Mouse (Mus musculus) thymus, adult 2 months (tissue): ENCODE results near the gene Mrgprf. TPM values are rescaled to one million over a fixed set of nuclear protein-coding genes. Genes with fewer than 3 reads are reported as not detected.

Experiments
- DNase-seq: peaks from one replicate; pipeline ENCODE4 v3.0.0; 2021
- H3K27ac ChIP-seq: fragments of 200-500 bp; 2 replicates; pipeline ENCODE4 v1.5.1; 2012; ENCODE audit warnings: low read length, control low read depth; ENCODE audit not compliant: control insufficient read depth, insufficient read depth
- H3K27me3 ChIP-seq: fragments of 200-500 bp; 2 replicates; pipeline ENCODE4 v1.6.1; 2012; ENCODE audit warnings: mild to moderate bottlenecking, low read length, moderate library complexity, mixed read lengths; ENCODE audit not compliant: control insufficient read depth, insufficient read depth
- H3K36me3 ChIP-seq: fragments of 200-500 bp; 2 replicates; pipeline ENCODE4 v1.6.1; 2012; ENCODE audit warnings: mild to moderate bottlenecking, low read length, moderate library complexity; ENCODE audit not compliant: control insufficient read depth, insufficient read depth
- H3K4me1 ChIP-seq: fragments of 200-500 bp; replicated peaks from 2 replicates; pipeline ENCODE4 v1.6.1; 2012; ENCODE audit warnings: low read length; ENCODE audit not compliant: control insufficient read depth, insufficient read depth
- H3K4me3 ChIP-seq: fragments of 200-500 bp; 2 replicates; pipeline ENCODE4 v1.5.1; 2012; ENCODE audit warnings: mild to moderate bottlenecking, low read length, control low read depth, moderate library complexity; ENCODE audit not compliant: control insufficient read depth, insufficient read depth
- CTCF ChIP-seq: fragments of 200-500 bp; IDR thresholded peaks from 2 replicates; pipeline ENCODE4 v1.5.1; 2012; ENCODE audit warnings: mild to moderate bottlenecking, control low read depth, low read length, moderate library complexity, borderline replicate concordance; ENCODE audit not compliant: control insufficient read depth, poor library complexity, insufficient read depth; ENCODE audit errors: extremely low read depth
- POLR2A ChIP-seq: fragments of 200-500 bp; IDR thresholded peaks from 2 replicates; pipeline ENCODE4 v1.6.1; 2012; ENCODE audit warnings: mild to moderate bottlenecking, low read length, control low read depth, moderate library complexity; ENCODE audit not compliant: control insufficient read depth, poor library complexity, insufficient read depth; ENCODE audit errors: extremely low read depth
- WGBS: fragments of 180-500 bp; shearing (Covaris S2); methylation state at CpG from one replicate; pipeline ENCODE4 v1.1.7; 2018; 5-methylcytosine and 5-hydroxymethylcytosine counted together
- polyA plus RNA-seq: library from polyadenylated mRNA; depleted of rRNA; stranded (reverse); fragments of >200 nt; gene quantifications from 2 replicates; pipeline ENCODE4 v1.2.3, GENCODE M21; 2012

The Mrgprf gene
- polyA plus RNA-seq, 1 experiment = 6.5 TPM

DNA sequence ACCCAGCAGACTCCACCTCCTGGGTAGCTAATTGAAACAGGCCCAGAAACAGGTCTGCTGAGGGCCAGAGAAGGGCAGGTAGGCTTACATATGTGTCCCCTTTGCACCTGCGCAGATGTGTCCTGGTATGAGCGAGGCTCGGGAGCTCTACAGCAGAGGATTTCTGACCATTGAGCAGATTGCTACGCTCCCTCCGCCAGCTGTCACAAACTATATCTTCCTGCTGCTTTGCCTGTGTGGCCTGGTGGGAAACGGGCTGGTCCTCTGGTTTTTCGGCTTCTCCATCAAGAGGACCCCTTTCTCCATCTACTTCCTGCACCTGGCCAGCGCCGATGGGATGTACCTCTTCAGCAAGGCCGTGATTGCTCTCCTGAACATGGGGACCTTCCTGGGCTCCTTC is 7.0 kb downstream of the Mrgprf start:
- H3K4me1 ChIP-seq = no peaks in the 10 kb centered on the region
- no peak overlapping the region for H3K4me3 ChIP-seq
- TF ChIP-seq CTCF (no peak), POLR2A (no peak)
- H3K36me3 ChIP-seq = no peaks in the 10 kb centered on the region
- 93% methylated on average over 10 of the region's 10 CpGs for WGBS
- no peaks in the 10 kb centered on the region for H3K27me3 ChIP-seq
- no peak for DNase-seq
- no peak overlapping the region for H3K27ac ChIP-seq

DNA sequence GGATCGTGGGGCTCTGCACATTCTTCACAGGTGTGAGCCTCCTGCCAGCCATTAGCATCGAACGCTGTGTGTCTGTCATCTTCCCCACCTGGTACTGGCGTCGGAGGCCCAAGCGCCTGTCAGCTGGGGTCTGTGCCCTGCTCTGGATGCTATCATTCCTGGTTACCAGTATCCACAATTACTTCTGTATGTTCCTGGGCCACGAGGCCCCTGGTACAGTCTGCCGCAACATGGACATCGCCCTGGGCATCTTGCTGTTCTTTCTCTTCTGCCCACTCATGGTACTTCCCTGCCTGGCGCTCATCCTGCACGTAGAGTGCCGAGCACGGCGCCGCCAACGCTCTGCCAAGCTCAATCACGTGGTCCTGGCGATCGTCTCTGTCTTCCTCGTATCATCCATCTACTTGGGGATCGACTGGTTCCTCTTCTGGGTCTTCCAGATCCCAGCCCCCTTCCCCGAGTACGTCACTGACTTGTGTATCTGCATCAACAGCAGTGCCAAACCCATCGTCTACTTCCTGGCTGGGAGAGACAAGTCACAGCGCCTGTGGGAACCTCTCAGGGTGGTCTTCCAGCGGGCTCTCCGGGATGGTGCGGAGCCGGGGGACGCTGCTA is 7.5 kb downstream of the Mrgprf start:
- 80% methylated on average over 30 of the region's 30 CpGs for WGBS
- TF ChIP-seq POLR2A (no peak), CTCF (no peak)
- no peaks in the 10 kb centered on the region for H3K4me1 ChIP-seq
- H3K4me3 ChIP-seq = no peak overlapping the region
- no peak overlapping the region for H3K27ac ChIP-seq
- no peak for DNase-seq
- no peaks in the 10 kb centered on the region for H3K27me3 ChIP-seq
- H3K36me3 ChIP-seq = no peaks in the 10 kb centered on the region

DNA sequence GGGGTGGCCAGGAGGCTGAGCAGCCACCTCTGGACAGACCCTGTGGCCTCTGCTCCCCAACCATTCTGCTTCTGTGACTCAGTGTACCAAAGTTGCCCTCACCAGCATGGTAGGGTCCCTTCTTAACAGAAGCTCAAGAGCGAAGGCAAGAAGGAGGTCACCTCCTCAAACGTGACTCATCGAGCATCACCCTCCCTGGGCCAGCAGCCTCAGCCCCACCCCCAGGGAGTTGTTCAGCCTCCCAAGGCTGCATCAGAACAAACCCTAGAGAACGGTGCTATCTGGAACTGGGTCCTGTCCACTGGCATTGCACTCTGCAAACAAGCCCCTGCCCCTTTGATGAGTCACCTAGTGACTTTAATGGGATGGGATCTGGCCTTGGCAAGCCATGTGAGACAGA is 8.2 kb downstream of the Mrgprf start:
- DNase-seq = no peak
- H3K4me1 ChIP-seq = no peaks in the 10 kb centered on the region
- H3K36me3 ChIP-seq = no peaks in the 10 kb centered on the region
- H3K27me3 ChIP-seq = no peaks in the 10 kb centered on the region
- no peak for TF ChIP-seq CTCF
- no peak for TF ChIP-seq POLR2A
- no peak overlapping the region for H3K27ac ChIP-seq
- H3K4me3 ChIP-seq = no peak overlapping the region
- WGBS = 66% methylated on average over 4 of the region's 4 CpGs

DNA sequence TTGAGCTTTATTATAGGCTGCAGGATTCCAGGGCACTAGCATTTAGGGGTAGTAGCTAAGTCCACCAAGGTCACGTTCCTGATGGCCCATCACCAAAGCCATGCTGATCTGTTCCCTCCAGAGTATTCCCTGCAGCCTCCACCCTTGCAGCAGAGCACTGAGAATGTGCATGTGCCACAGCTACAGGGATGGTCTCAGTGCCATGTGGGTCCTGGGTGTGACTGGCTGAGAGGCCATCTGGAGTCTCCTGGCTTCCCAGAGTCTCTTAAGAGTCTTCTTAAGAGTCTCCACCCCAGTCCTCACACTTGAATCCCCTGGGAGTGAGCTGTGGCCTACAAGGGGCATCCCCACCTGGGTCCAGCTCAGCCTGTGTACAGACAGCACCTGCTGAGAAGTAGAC is 9.2 kb downstream of the Mrgprf start:
- H3K36me3 ChIP-seq = no peaks in the 10 kb centered on the region
- H3K27ac ChIP-seq = no peak overlapping the region
- TF ChIP-seq POLR2A = no peak
- TF ChIP-seq CTCF = no peak
- H3K4me1 ChIP-seq = no peaks in the 10 kb centered on the region
- 96% methylated on average over 1 of the region's 1 CpGs for WGBS
- H3K27me3 ChIP-seq = no peaks in the 10 kb centered on the region
- no peak overlapping the region for H3K4me3 ChIP-seq
- no peak for DNase-seq

DNA sequence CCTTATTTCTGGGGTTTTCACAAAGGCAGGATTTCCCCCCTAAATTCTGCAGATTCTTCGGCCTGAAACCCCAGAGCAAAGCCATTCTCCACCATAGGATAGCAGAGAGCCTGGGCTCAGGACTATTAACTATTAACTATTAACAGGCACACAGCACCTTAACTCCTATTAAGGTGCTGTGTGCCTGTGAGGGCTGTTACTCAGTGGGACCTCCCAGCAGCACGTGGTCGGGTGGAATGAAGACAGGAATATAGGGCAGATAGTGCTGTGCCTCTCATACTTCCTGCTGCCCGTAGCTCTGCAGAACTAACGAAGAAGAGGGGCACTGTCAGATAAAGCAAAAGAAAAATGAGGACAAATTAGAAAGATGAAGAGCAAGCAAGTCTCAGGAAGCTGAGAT is 9.9 kb downstream of the Mrgprf start:
- 61% methylated on average over 5 of the region's 5 CpGs for WGBS
- H3K4me3 ChIP-seq = no peak overlapping the region
- H3K36me3 ChIP-seq = no peaks in the 10 kb centered on the region
- H3K27ac ChIP-seq = no peak overlapping the region
- no peak for DNase-seq
- TF ChIP-seq POLR2A (no peak), CTCF (no peak)
- H3K4me1 ChIP-seq = no peaks in the 10 kb centered on the region
- H3K27me3 ChIP-seq = no peaks in the 10 kb centered on the region

DNA sequence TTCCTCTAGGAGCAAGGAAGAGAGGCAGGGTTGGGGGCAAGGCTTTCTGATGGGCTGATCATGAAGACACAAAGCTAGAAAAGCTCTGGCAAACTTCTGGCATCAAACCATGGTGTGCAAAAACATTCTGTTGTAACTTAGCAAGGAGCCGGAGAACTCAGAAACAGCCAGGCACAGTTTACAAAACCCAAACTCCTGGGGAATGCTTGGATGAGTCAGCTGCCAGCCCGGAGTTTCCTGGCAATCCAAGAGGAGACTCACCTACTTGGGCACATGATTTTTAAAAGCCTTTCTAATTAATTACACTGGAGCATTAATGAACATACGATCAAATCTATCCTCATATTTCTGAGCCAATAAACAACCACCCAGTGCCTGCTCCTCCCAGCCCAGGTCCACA is 11.5 kb downstream of the Mrgprf start:
- Histone ChIP-seq H3K27ac (no peak overlapping the region), H3K4me1 (no peaks in the 10 kb centered on the region), H3K27me3 (no peaks in the 10 kb centered on the region), H3K4me3 (no peak overlapping the region), H3K36me3 (no peaks in the 10 kb centered on the region)
- 87% methylated on average over 3 of the region's 3 CpGs for WGBS
- no peak for DNase-seq
- no peak for TF ChIP-seq POLR2A
- TF ChIP-seq CTCF = no peak

DNA sequence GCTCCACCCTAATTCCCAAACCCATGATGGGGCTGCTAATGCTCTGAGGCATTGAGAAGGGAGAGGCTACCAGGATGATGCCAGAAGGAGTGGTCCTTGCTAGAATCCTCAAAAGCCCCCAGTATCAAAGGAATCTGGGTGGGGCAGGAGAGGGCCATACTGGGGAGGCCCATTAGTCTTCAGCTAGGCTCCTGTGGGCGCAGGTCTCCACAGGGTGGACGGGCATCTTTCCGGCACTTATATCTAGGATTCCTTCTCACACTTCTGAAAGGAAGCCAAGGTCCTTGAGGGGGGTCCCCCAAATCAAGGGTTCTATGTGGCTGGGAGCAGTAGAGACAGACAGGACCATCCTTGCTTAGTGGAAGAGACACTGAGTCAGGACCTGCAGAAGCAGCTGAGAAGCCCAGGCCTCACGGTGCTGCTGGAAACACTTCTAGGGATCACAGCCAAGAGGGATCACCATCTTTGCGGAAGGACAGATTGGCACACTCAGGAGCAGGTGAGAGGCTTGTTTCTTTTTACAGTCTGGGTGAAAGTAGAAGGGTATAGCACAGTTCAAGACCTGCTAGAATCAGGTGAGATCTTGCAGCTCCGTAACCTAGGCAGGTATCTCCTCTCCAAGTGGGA is 14.3 kb downstream of the Mrgprf start, which contains the start of gene Mrgprd:
Gene Mrgprd, plus strand, starts transcription at position 51 of the 627 bp plus-strand sequence.
- 96% methylated on average over 6 of the region's 6 CpGs for WGBS
- Histone ChIP-seq H3K36me3 (no peaks in the 10 kb centered on the region), H3K4me1 (no peaks in the 10 kb centered on the region), H3K27me3 (no peaks in the 10 kb centered on the region), H3K27ac (no peak within 1 kb of the TSS), H3K4me3 (no peak within 1 kb of the TSS)
- DNase-seq = no peak
- TF ChIP-seq CTCF = no peak
- TF ChIP-seq POLR2A = no peak

DNA sequence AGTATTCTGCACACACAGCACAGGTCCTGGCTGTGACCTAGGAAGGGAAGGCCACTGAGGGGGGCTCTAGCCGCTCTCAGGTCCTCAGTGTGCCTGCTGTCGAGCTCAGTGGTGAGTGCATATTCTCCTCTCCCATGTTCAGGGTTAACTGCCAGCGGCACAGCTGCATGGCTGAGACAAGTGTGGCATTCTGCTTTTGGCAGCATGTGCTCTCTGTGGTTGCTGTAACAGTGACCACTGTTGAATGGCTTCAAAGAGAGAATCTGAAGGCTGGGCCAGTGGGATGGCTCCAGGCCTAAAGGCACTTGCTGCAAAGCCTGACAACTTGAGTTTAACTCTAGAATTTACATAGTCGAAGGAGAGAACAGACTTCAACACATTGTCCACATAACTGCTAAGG is 16.9 kb downstream of the Mrgprf start:
- H3K4me3 ChIP-seq = no peak overlapping the region
- H3K4me1 ChIP-seq = no peaks in the 10 kb centered on the region
- 37% methylated on average over 4 of the region's 4 CpGs for WGBS
- no peaks in the 10 kb centered on the region for H3K36me3 ChIP-seq
- no peak for TF ChIP-seq CTCF
- H3K27ac ChIP-seq = no peak overlapping the region
- DNase-seq = no peak
- H3K27me3 ChIP-seq = no peaks in the 10 kb centered on the region
